Mouse (Mus musculus) small intestine, adult 10 weeks (tissue): ENCODE results near the gene Cenpk. TPM values are rescaled to one million over a fixed set of nuclear protein-coding genes. Genes with fewer than 3 reads are reported as not detected.

Experiments
- polyA plus RNA-seq: library from polyadenylated mRNA; stranded (reverse); fragments of 350-450 nt; fragmentation: Illumina TruSeq; extraction: RNeasy Lipid Tissue Mini Kit (QIAGEN cat#74804); gene quantifications from one replicate; pipeline ENCODE4 v1.2.3, GENCODE M21; 2014; ENCODE audit warnings: low replicate concordance

The Cenpk gene
- 68.0 TPM for polyA plus RNA-seq

DNA sequence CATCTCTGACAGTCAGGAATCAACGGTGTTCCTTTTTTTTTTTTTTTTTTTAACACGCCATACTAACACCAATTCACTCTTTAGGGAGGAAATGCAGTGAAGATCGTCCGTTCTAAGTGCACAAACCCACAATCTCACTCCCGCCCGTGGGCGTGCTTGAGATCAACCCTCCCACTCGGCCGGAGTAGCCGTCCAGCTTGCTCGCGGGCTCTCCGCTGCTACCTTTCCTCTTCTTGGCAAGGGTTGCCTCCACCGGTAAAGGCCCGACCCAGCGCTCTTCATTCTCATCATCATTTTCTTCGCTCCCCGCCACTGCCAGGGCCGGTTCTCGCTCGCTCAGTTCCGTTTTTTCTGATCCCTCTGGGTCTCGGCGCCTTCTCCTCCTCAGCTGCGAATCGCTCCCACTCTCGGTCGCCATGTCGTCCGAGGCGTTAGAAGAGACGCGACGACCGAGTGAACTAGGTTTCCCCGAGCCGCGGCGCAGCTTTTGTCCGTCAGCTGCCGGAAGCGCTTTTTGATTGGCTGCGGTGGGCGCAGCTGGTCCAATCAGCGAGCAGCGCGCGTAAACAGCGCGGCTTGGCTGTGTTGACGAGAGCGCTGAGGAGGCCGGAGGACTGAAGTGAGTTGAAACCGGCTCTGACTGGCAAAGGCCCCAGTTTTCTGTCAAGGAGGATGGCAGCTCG is at the start of gene Cenpk, which contains the start of gene Ppwd1:
TSS of gene Cenpk (plus strand) at position 228 of the 683 bp plus-strand sequence.
TSS of gene Ppwd1 (minus strand) at position 460 of the 683 bp plus-strand sequence.

GRCm38 (mm10) chr13:104178650-104179121 is 49.7 kb upstream of the Cenpk start, which contains the start of gene Trim23:
Trim23 (plus strand) TSS chr13:104178797.

GRCm38 (mm10) chr13:104287366-104288225 is 59.2 kb downstream of the Cenpk start, which contains the start of gene Adamts6:
Adamts6 (plus strand) TSS chr13:104287835.

Other genes starting within 250 kb of the Cenpk start
- 41.4 TPM for gene Nln, start 119.0 kb upstream of the Cenpk start, polyA plus RNA-seq
- gene Sgtb, start 118.9 kb upstream of the Cenpk start, polyA plus RNA-seq, result 2.0 TPM
- 81.2 TPM for gene Trappc13, start 50.1 kb upstream of the Cenpk start, polyA plus RNA-seq
- gene Trim23, start 49.8 kb upstream of the Cenpk start, polyA plus RNA-seq, result 23.8 TPM
- gene Ppwd1, start 232 bp downstream of the Cenpk start, polyA plus RNA-seq, result 27.1 TPM
- gene Adamts6, start 59.2 kb downstream of the Cenpk start, polyA plus RNA-seq, result 2.0 TPM